Mouse (Mus musculus): Measurements from ENCODE around the gene Hivep3.

DNA sequence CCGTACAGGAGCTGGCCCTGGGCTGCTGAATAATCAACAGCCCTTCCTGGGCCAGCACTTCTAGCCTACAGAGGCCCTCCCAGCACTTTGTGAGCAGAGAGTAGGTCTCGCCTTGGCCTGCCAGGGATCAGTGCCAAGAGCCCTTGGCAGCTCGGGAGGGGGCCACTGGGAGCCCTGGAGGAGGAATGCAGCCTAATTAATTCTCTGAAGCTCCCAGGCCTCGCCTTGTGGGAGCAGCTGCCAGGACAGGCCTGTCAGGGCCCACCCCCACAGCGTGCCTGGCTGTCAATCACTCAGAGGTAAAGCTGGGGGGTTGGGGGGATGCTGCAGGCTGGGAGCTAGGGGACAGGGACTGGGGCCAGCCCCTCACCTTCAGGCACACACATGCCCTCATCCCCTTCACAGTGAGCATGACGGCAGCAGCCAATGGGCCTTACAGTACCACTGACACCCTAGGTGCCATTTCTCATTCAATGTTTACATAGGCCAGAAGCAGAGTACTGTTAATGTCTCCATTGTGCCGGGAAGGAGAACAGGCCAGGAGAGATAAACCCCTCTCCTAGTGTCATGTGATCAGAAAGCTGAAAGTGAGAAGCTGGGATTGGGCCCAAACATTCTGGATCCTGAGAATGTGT is 438.6 kb downstream of the Hivep3 start:
- TF ChIP-seq CTCF (conservative IDR thresholded peaks at IDR 0.05; ENCODE audit: low read length) = no peak
- no peak for TF ChIP-seq POU5F1 (IDR thresholded peaks at IDR 0.05; ENCODE audit: borderline replicate concordance, low read length)
- no peak for TF ChIP-seq NANOG (IDR thresholded peaks at IDR 0.05; ENCODE audit: borderline replicate concordance, low read length)
